Mouse (Mus musculus) hindbrain, postnatal 0 days (tissue): ENCODE measurements around the gene Cyb5rl. TPM values are rescaled to one million over a fixed set of nuclear protein-coding genes. Genes with fewer than 3 reads are reported as not detected.
A peak's percentile ranks its signal among the peaks of the same experiment; 100 is the strongest.

ENCODE experiments used
- ATAC-seq: fragments of 200-750 bp; cut with Nextera tagmentation; 2 replicates; pipeline ENCODE4 v1.8.0; 2017; ENCODE audit warnings: mild to moderate bottlenecking, moderate TSS enrichment, moderate library complexity
- DNase-seq: peaks from one replicate; pipeline ENCODE4 v3.0.0-alpha.2; 2015; ENCODE audit warnings: low spot score
- H3K27ac ChIP-seq: fragments of 300-500 bp; sonication (generic); 2 replicates; pipeline ENCODE4 v1.5.1; 2014; ENCODE audit warnings: mild to moderate bottlenecking
- H3K27me3 ChIP-seq: fragments of 300-500 bp; sonication (generic); 2 replicates; pipeline ENCODE4 v1.6.1; 2014; ENCODE audit warnings: low read length, mixed read lengths; ENCODE audit not compliant: insufficient read depth
- H3K36me3 ChIP-seq: fragments of 300-500 bp; sonication (generic); 2 replicates; pipeline ENCODE4 v1.6.1; 2014; ENCODE audit warnings: low read length, mixed read lengths; ENCODE audit not compliant: insufficient read depth
- H3K4me1 ChIP-seq: fragments of 300-500 bp; sonication (generic); 2 replicates; pipeline ENCODE4 v1.6.1; 2014; ENCODE audit warnings: antibody characterized with exemption, low read length, mixed read lengths; ENCODE audit not compliant: insufficient read depth
- H3K4me2 ChIP-seq: fragments of 300-500 bp; sonication (generic); 2 replicates; pipeline ENCODE4 v1.6.1; 2014; ENCODE audit warnings: low read depth, mild to moderate bottlenecking, low read length, moderate library complexity, mixed read lengths
- H3K4me3 ChIP-seq: fragments of 300-500 bp; sonication (generic); 2 replicates; pipeline ENCODE4 v1.5.1; 2014; ENCODE audit warnings: low read length
- H3K9ac ChIP-seq: fragments of 300-500 bp; sonication (generic); replicated peaks from 2 replicates; pipeline ENCODE4 v1.6.1; 2014; ENCODE audit warnings: mild to moderate bottlenecking, low read length, moderate library complexity, mixed read lengths
- H3K9me3 ChIP-seq: fragments of 300-500 bp; sonication (generic); 2 replicates; pipeline ENCODE4 v1.6.1; 2016; ENCODE audit warnings: low read length, mixed read lengths
- CTCF ChIP-seq: IDR thresholded peaks from 2 replicates; pipeline ENCODE4 v1.5.1; 2016; ENCODE audit warnings: antibody characterized with exemption, control low read depth, low read depth
- WGBS: fragments of 180-500 bp; shearing (Covaris S2); extraction: QIAGEN DNeasy Blood & Tissue Kit; methylation state at CpG from one replicate; pipeline ENCODE4 v1.1.7; 2014; 5-methylcytosine and 5-hydroxymethylcytosine counted together
- polyA plus RNA-seq: library from polyadenylated mRNA; unstranded; fragments of >200 nt; fragmentation: Nextera tagmentation; extraction: Ambion mirVana; gene quantifications from 2 replicates; pipeline ENCODE4 v1.2.1, GENCODE M21; 2015
- total RNA-seq: library from RNA; depleted of rRNA; stranded (reverse); fragments of >200 nt; gene quantifications from 2 replicates; pipeline ENCODE4 v1.2.3, GENCODE M21; 2014

Cyb5rl gene
- total and polyA plus RNA-seq, 2 experiments from 2014 or later, result 4.6 to 21.3 TPM

DNA sequence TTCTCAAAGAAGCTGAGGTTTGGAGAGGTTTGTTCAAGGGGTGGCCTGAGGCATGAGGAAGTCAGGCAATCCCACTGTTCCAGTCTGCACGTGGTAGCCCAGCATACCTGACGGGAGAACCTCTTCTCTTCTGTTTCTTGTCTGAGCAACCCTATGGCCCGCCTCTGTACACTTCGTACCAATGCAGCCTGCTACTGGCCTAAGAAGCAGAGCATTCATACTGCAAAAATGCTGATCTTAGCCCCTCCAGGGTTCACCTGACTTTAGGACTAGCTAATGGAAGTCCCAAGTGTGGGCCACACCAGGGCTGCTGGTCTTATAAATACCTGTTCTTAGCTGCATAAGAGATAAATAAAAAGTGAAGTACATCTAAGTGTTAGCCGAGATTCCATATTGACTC lies 8.4 kb upstream of the Cyb5rl start:
- Histone ChIP-seq H3K9ac (no peak overlapping the region), H3K36me3 (peaks cover 41% of the 10 kb centered on the region), H3K4me3 (no peak overlapping the region), H3K4me2 (no peak overlapping the region), H3K9me3 (no peaks in the 10 kb centered on the region), H3K27ac (no peak overlapping the region), H3K4me1 (no peaks in the 10 kb centered on the region), H3K27me3 (no peaks in the 10 kb centered on the region)
- WGBS, result 97% methylated on average over 5 of the region's 5 CpGs
- no peak for TF ChIP-seq CTCF
- ATAC-seq (no peak), DNase-seq (no peak)

- Histone ChIP-seq H3K4me3 (no peak overlapping the region), H3K27ac (no peak overlapping the region), H3K9me3 (no peaks in the 10 kb centered on the region), H3K9ac (no peak overlapping the region), H3K4me1 (no peaks in the 10 kb centered on the region), H3K36me3 (peaks cover 45% of the 10 kb centered on the region), H3K4me2 (no peak overlapping the region), H3K27me3 (no peaks in the 10 kb centered on the region)
- TF ChIP-seq CTCF, result no peak
- no peak for DNase-seq
- ATAC-seq, result no peak
- WGBS, result 86% methylated on average over 6 of the region's 6 CpGs
Observed at GRCm38 (mm10) chr4:107058781-107059180, 8.0 kb upstream of the Cyb5rl start.

DNA sequence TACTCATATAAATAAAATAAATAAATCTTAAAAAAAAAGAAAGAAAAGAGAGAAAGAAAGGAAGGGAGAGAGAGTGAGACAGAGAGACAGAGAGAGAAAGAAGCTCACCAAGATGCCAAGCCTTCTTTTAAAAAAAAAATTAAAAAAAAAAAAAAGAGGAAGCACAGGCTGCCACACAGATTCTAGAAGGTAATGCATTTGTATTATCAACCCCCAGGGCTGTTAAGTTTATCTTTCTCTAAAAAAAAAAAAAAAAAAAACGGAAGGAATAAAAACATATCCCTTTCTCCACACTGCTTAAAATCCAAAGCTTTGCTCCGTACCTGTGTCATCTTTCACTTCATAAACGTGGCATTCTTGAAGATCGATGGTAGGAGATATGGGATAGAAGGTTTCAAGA lies 5.2 kb upstream of the Cyb5rl start:
- H3K4me3 ChIP-seq, result no peak overlapping the region
- ATAC-seq (no peak), DNase-seq (no peak)
- H3K4me1 ChIP-seq, result peaks cover 5% of the 10 kb centered on the region; the same call in 1 of the 2 replicates
- H3K9me3 ChIP-seq, result no peaks in the 10 kb centered on the region
- no peak overlapping the region for H3K27ac ChIP-seq
- H3K9ac ChIP-seq, result no peak overlapping the region
- no peaks in the 10 kb centered on the region for H3K27me3 ChIP-seq
- no peak overlapping the region for H3K4me2 ChIP-seq
- WGBS, result 93% methylated on average over 4 of the region's 4 CpGs
- no peak for TF ChIP-seq CTCF
- H3K36me3 ChIP-seq, result peaks cover 43% of the 10 kb centered on the region

DNA sequence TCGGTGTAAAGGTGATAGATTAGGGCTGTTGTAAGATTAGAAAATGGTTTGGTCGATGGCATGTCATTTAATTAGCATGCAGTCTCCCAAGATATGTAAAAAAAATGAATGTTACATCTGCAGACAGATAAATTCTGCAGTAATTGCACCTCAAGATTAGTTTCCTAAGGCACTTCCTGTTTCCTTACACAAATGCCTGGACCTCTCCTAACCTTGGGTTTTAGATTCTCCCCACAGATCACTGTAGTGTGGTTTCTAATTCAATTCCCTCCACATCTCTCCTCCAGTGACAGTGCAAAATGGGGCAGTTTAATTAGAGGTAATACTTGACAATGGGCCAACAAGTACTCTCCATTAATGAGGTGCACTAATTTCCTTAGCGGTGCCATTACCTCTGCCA lies 3.6 kb upstream of the Cyb5rl start:
- Histone ChIP-seq H3K27me3 (no peaks in the 10 kb centered on the region), H3K4me1 (peaks cover 5% of the 10 kb centered on the region; the same call in 1 of the 2 replicates), H3K4me2 (no peak overlapping the region), H3K9me3 (no peaks in the 10 kb centered on the region), H3K4me3 (no peak overlapping the region), H3K36me3 (peaks cover 29% of the 10 kb centered on the region), H3K9ac (no peak overlapping the region), H3K27ac (no peak overlapping the region)
- no peak for DNase-seq
- TF ChIP-seq CTCF, result no peak
- ATAC-seq, result no peak
- WGBS, result 88% methylated on average over 3 of the region's 3 CpGs

- Histone ChIP-seq H3K9ac (no peak overlapping the region), H3K4me1 (peaks cover 5% of the 10 kb centered on the region; the same call in 1 of the 2 replicates), H3K4me2 (no peak overlapping the region), H3K36me3 (peaks cover 29% of the 10 kb centered on the region), H3K9me3 (no peaks in the 10 kb centered on the region), H3K4me3 (no peak overlapping the region), H3K27ac (no peak overlapping the region), H3K27me3 (no peaks in the 10 kb centered on the region)
- no peak for TF ChIP-seq CTCF
- DNase-seq, result no peak
- no peak for ATAC-seq
- WGBS, result 93% methylated on average over 5 of the region's 5 CpGs
Observed at GRCm38 (mm10) chr4:107064394-107065098, 2.2 kb upstream of the Cyb5rl start.

DNA sequence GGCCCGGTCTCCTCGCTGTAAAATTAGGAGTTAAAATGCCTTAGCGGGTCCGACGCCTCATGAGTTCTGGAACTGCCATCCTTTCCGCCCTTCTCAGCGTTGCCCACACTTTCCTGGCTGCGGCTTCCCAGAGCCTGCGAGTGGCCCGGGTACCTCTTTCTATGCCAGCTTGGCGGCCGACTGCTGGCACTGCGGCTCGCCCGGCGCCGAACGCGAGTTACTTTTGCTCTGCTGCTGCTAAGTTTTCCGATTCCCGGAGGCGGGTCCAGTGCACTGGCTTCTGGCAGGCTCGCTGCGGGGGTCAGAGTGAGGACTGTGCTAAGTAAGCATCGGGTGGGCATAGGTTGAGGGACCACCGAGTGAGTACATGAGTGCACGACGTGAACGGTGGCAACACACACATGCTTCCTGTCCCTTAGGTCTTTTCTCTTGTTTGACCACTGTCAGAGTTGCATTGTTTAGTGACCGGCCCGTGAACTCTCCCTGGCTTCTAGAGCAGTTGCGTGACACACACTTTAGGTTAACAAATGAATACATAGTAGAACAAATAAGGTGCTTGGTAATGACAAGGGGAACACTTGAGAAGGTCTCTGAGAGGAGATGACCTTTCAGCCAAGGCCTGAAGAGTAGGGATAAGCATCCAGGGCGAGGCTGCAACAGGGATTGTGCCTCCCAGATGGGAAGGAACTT lies 508 bp downstream of the Cyb5rl start:
- Histone ChIP-seq H3K9me3 (no peaks in the 10 kb centered on the region), H3K27ac (peak overlapping the region; percentile 21; the same call in 1 of the 2 replicates), H3K4me3 (peak overlapping the region; percentile 86), H3K27me3 (no peaks in the 10 kb centered on the region), H3K4me1 (peaks cover 5% of the 10 kb centered on the region; the same call in 1 of the 2 replicates), H3K4me2 (peak overlapping the region; percentile 97), H3K9ac (peak overlapping the region; percentile 82), H3K36me3 (peaks cover 16% of the 10 kb centered on the region; the same call in 1 of the 2 replicates)
- no peak for TF ChIP-seq CTCF
- peak; percentile 44 for DNase-seq
- 2% methylated on average over 33 of the region's 33 CpGs for WGBS
- ATAC-seq, result peak; percentile 71

GRCm38 (mm10) chr4:107072343-107072742 lies 5.6 kb downstream of the Cyb5rl start:
- H3K27me3 ChIP-seq, result no peaks in the 10 kb centered on the region
- H3K4me1 ChIP-seq, result no peaks in the 10 kb centered on the region
- ATAC-seq (no peak), DNase-seq (no peak)
- H3K4me3 ChIP-seq, result no peak overlapping the region
- H3K36me3 ChIP-seq, result no peaks in the 10 kb centered on the region
- no peak for TF ChIP-seq CTCF
- H3K9ac ChIP-seq, result no peak overlapping the region
- H3K27ac ChIP-seq, result no peak overlapping the region
- WGBS, result 77% methylated on average over 9 of the region's 9 CpGs
- H3K9me3 ChIP-seq, result no peaks in the 10 kb centered on the region
- no peak overlapping the region for H3K4me2 ChIP-seq
